Mouse (Mus musculus) liver, adult 2 months (tissue): Measurements from ENCODE around the gene Fadd.

Experiments used
- CTCF ChIP-seq: fragments of 200-500 bp; IDR thresholded peaks from 2 replicates; pipeline ENCODE4 v1.5.1; 2011; ENCODE audit warnings: low read depth, low read length, control low read depth
- POLR2A ChIP-seq: fragments of 200-500 bp; IDR thresholded peaks from 2 replicates; pipeline ENCODE4 v1.6.1; 2011; ENCODE audit warnings: low read length, control low read depth; ENCODE audit not compliant: insufficient read depth; ENCODE audit errors: extremely low read depth

- TF ChIP-seq CTCF (no peak), POLR2A (no peak)
Measured at GRCm38 (mm10) chr7:144536367-144536766, 45.9 kb downstream of the Fadd start.
